Mouse (Mus musculus) liver, embryonic 14.5 days (tissue): ENCODE results near the gene Grin2d. TPM values are rescaled to one million over a fixed set of nuclear protein-coding genes. Genes with fewer than 3 reads are reported as not detected.
"Not testable (repeated sequence)": the region's sequence is repeated elsewhere in the genome, so short reads cannot be mapped to it uniquely, and the experiment has no call there.

ENCODE experiments used
- ATAC-seq: fragments of 200-750 bp; cut with Nextera tagmentation; 2 replicates; pipeline ENCODE4 v1.8.0; 2017; ENCODE audit warnings: moderate number of reproducible peaks, mild to moderate bottlenecking, moderate library complexity; ENCODE audit not compliant: insufficient read depth
- DNase-seq, 3 experiments: peaks; one replicate each; pipeline ENCODE4 v3.0.0-alpha.2; 2012 to 2013; ENCODE audit warnings: low read depth in 3 of 3, low spot score in 3 of 3
- H3K27ac ChIP-seq: fragments of 300-500 bp; sonication (generic); 2 replicates; pipeline ENCODE4 v1.5.1; 2014; ENCODE audit warnings: moderate library complexity, mild to moderate bottlenecking, control low read depth, inconsistent platforms
- H3K27me3 ChIP-seq: fragments of 300-500 bp; sonication (generic); 2 replicates; pipeline ENCODE4 v1.6.1; 2014; ENCODE audit warnings: mild to moderate bottlenecking, low read length, moderate library complexity; ENCODE audit not compliant: control insufficient read depth, insufficient read depth
- H3K36me3 ChIP-seq: fragments of 300-500 bp; sonication (generic); replicated peaks from 2 replicates; pipeline ENCODE4 v1.6.1; 2014; ENCODE audit warnings: low read depth; ENCODE audit not compliant: control insufficient read depth, insufficient read depth
- H3K4me1 ChIP-seq, 2 experiments: fragments of 200-500 bp in 1 of 2; fragments of 300-500 bp in 1 of 2; sonication (generic) in 1 of 2; replicated peaks; 2 replicates each; pipeline ENCODE4 v1.6.1; 2012 to 2014; ENCODE audit warnings: antibody characterized with exemption in 1 of 2, inconsistent platforms in 1 of 2, low read length in 1 of 2; ENCODE audit not compliant: control insufficient read depth in 2 of 2, insufficient read depth in 2 of 2
- H3K4me2 ChIP-seq: fragments of 300-500 bp; sonication (generic); 2 replicates; pipeline ENCODE4 v1.6.1; 2014; ENCODE audit warnings: low read depth, mild to moderate bottlenecking, control low read depth, moderate library complexity
- H3K4me3 ChIP-seq, 2 experiments: fragments of 200-500 bp in 1 of 2; fragments of 300-500 bp in 1 of 2; sonication (generic) in 1 of 2; 2 replicates each; pipeline ENCODE4 v1.5.1; 2012 to 2014; ENCODE audit warnings: low read depth in 2 of 2, low read length in 2 of 2, mild to moderate bottlenecking in 2 of 2, control low read depth in 1 of 2, inconsistent platforms in 1 of 2, moderate library complexity in 1 of 2; ENCODE audit not compliant: insufficient read depth in 1 of 2
- H3K9ac ChIP-seq: fragments of 300-500 bp; sonication (generic); replicated peaks from 2 replicates; pipeline ENCODE4 v1.6.1; 2014; ENCODE audit warnings: mild to moderate bottlenecking, control low read depth, moderate library complexity
- H3K9me3 ChIP-seq: fragments of 300-500 bp; sonication (generic); 2 replicates; pipeline ENCODE4 v1.6.1; 2016; ENCODE audit warnings: low read length, mixed read lengths; ENCODE audit not compliant: control insufficient read depth
- CTCF ChIP-seq: IDR thresholded peaks from 2 replicates; pipeline ENCODE4 v1.5.1; 2016; ENCODE audit warnings: antibody characterized with exemption, low read depth, control low read depth
- EP300 ChIP-seq: IDR thresholded peaks from 2 replicates; pipeline ENCODE4 v1.6.1; 2016; ENCODE audit warnings: antibody characterized with exemption, low read depth
- WGBS: fragments of 180-500 bp; shearing (Covaris S2); extraction: QIAGEN DNeasy Blood & Tissue Kit; methylation state at CpG from one replicate; pipeline ENCODE4 v1.1.7; 2014; ENCODE audit not compliant: insufficient replicate concordance; 5-methylcytosine and 5-hydroxymethylcytosine counted together
- polyA plus RNA-seq, 2 experiments: library from polyadenylated mRNA; depleted of rRNA in 1 of 2; stranded (reverse) in 1 of 2; unstranded in 1 of 2; fragments of >200 nt; fragmentation: Nextera tagmentation in 1 of 2; extraction: Ambion mirVana in 1 of 2; gene quantifications; 2 replicates each; pipeline versions ENCODE4 v1.2.1 to v1.2.3; 2012 to 2014

The Grin2d gene
- polyA plus RNA-seq, 2 experiments = 0.01 to 0.11 TPM

GRCm38 (mm10) chr7:45898125-45898524 is 19.9 kb upstream of the Grin2d start:
- H3K4me2 ChIP-seq = peak overlapping the region; percentile 94
- not testable (repeated sequence) for H3K9ac ChIP-seq, H3K27me3 ChIP-seq, H3K36me3 ChIP-seq, H3K9me3 ChIP-seq, ATAC-seq
- peaks cover 11 to 18% of the 10 kb centered on the region in 2 experiments for H3K4me1 ChIP-seq
- H3K4me3 ChIP-seq = peak overlapping the region; percentile 28 to 54; a peak in 2 of 4 replicates
- H3K27ac ChIP-seq = peak overlapping the region; percentile 60; the same call in 1 of the 2 replicates
- peak; percentile 65 for TF ChIP-seq CTCF
- DNase-seq = peak in 1 of 3 experiments; percentile 59
- 38% methylated on average over 4 of the region's 4 CpGs for WGBS

GRCm38 (mm10) chr7:45897258-45897757 is 19.1 kb upstream of the Grin2d start:
- H3K4me1 ChIP-seq = peaks cover 11 to 18% of the 10 kb centered on the region in 2 experiments
- H3K9me3 ChIP-seq = no peaks in the 10 kb centered on the region
- under 1% methylated on average over 19 of the region's 19 CpGs for WGBS
- peak overlapping the region; percentile 94 for H3K4me2 ChIP-seq
- no peaks in the 10 kb centered on the region for H3K27me3 ChIP-seq
- H3K9ac ChIP-seq = peak overlapping the region; percentile 61
- H3K36me3 ChIP-seq = no peaks in the 10 kb centered on the region
- H3K27ac ChIP-seq = peak overlapping the region; percentile 60
- H3K4me3 ChIP-seq = peak overlapping the region; percentile 54 to 79
- ATAC-seq = peak; percentile 64
- TF ChIP-seq EP300 (no peak), CTCF (no peak)
- DNase-seq = peak; percentile 44 to 51 (median 49)

GRCm38 (mm10) chr7:45896517-45897257 is 18.5 kb upstream of the Grin2d start, which contains the start of the genes Syngr4 and Tmem143:
Syngr4 (minus strand) TSS chr7:45896714.
Tmem143 (plus strand) TSS chr7:45896941.
- Histone ChIP-seq H3K9me3 (no peaks in the 10 kb centered on the region), H3K27me3 (no peaks in the 10 kb centered on the region), H3K4me2 (peak within 1 kb of the TSS; percentile 94), H3K27ac (peak within 1 kb of the TSS; percentile 67), H3K4me1 (peaks cover 11 to 17% of the 10 kb centered on the region in 2 experiments), H3K36me3 (no peaks in the 10 kb centered on the region), H3K4me3 (peak within 1 kb of the TSS; percentile 54 to 79), H3K9ac (peak within 1 kb of the TSS; percentile 61)
- DNase-seq (peak; percentile 92 to 97 (median 94)), ATAC-seq (peak; percentile 84)
- TF ChIP-seq EP300 (no peak), CTCF (no peak)
- WGBS = under 1% methylated on average over 40 of the region's 40 CpGs

- Histone ChIP-seq H3K27me3 (no peaks in the 10 kb centered on the region), H3K4me3 (peak overlapping the region; percentile 33 to 54; a peak in 3 of 4 replicates), H3K4me2 (peak overlapping the region; percentile 94), H3K9ac (peak overlapping the region; percentile 42), H3K9me3 (no peaks in the 10 kb centered on the region), H3K4me1 (peaks cover 11 to 14% of the 10 kb centered on the region in 2 experiments), H3K36me3 (no peaks in the 10 kb centered on the region), H3K27ac (peak overlapping the region; percentile 67)
- no peak for DNase-seq
- 0 out of 2 replicates have a peak, but pooled peaks have one; percentile 0 for ATAC-seq
- TF ChIP-seq EP300 = no peak
- no peak for TF ChIP-seq CTCF
- WGBS = 62% methylated on average over 6 of the region's 6 CpGs
These were observed 17.8 kb upstream of the Grin2d start for GRCm38 (mm10) chr7:45895931-45896516.

- no peak overlapping the region for H3K9ac ChIP-seq
These were observed 14.5 kb upstream of the Grin2d start for GRCm38 (mm10) chr7:45892651-45893050.

More at GRCm38 (mm10) chr7:45892651-45893050, 14.5 kb upstream of the Grin2d start:
- DNase-seq = no peak
- TF ChIP-seq EP300 (no peak), CTCF (no peak)
- no peak for ATAC-seq
- Histone ChIP-seq H3K27ac (no peak overlapping the region), H3K9me3 (no peaks in the 10 kb centered on the region), H3K4me1 (peaks cover 8 to 11% of the 10 kb centered on the region in 2 experiments), H3K4me3 (no peak overlapping the region), H3K27me3 (no peaks in the 10 kb centered on the region), H3K4me2 (no peak overlapping the region), H3K36me3 (no peaks in the 10 kb centered on the region)
- 62% methylated on average over 2 of the region's 2 CpGs for WGBS
